Mouse (Mus musculus): ENCODE measurements around the gene Nkd1. TPM values are rescaled to one million over a fixed set of nuclear protein-coding genes. Genes with fewer than 3 reads are reported as not detected.

Nkd1 gene
- total RNA-seq, 2 experiments from 2014 or later, result 8.8 to 10.1 TPM

GRCm38 (mm10) chr8:88522433-88523030 is 1.4 kb downstream of the Nkd1 start:
- no peak for DNase-seq (ENCODE audit: low spot score in 2 of 2)
- TF ChIP-seq CTCF (conservative IDR thresholded peaks at IDR 0.05), result no peak
- Histone ChIP-seq H3K27ac (no peak overlapping the region; the same call in 1 of the 2 replicates), H3K4me3 (peak overlapping the region; percentile 74)

DNA sequence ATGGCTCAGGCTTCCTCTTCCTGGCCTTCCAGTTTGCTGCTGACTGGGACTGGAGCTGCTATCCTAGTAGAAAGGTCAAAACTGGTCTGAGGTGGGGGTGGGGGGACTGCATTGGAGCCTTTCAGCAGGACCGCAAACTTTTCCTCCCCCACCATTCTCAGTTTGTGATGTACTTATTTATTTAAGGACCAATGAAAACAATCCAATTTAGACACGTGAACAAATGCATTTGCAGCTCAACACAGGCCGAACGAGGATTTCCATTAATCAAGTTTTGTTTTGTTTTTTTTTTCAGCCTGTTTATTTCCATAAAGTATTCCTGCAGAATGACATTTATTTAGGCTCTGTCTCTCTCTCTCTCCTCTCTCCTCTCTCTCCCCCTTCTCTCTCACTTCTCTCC is 2.5 kb downstream of the Nkd1 start:
- no peak for TF ChIP-seq CTCF (conservative IDR thresholded peaks at IDR 0.05)
- Histone ChIP-seq H3K4me3 (no peak overlapping the region), H3K27ac (no peak overlapping the region)
- DNase-seq (ENCODE audit: low spot score in 2 of 2), result no peak

DNA sequence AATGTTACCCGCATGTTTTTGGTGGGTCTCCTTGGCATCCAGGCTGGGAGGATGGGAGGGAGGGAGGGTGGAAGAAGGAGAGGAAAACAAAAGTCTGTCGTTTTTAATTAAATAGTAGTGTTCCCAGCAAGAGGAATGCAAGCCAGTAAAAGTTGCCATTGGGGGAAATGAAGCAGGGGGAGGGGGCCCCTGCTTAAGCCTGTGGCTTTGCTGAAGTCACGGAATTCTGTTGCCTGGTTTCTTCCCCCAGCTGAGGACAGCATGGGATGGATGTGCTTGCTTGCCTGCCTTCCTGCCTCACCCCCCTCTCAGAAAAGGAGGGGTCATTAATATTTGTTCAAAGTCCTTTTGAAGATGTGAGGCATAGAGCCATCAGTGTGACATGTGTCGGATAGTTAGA is 3.0 kb downstream of the Nkd1 start:
- H3K27ac ChIP-seq, result no peak overlapping the region
- H3K4me3 ChIP-seq, result no peak overlapping the region
- no peak for TF ChIP-seq CTCF (conservative IDR thresholded peaks at IDR 0.05)
- DNase-seq (ENCODE audit: low spot score in 2 of 2), result no peak

DNA sequence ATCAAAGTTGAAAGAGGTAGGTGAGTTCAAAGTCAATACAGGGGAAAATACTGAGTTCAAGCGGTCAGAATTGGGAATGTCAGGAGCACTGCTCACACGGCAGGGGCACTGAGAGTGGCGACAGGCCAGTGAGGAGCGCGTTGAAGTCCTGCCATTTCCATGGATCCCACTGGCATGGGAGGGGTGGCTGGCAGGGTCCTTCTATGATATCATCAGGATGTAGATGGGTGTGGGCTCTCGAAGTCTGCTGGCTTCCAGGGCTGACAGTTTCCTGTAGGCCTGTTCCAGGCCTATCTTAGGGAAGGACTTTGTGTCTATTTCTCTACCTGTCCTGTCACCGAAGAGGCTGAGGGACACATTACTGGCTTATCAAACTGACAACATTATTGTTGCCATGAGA is 3.7 kb downstream of the Nkd1 start:
- Histone ChIP-seq H3K27ac (no peak overlapping the region), H3K4me3 (no peak overlapping the region)
- no peak for DNase-seq (ENCODE audit: low spot score in 2 of 2)
- TF ChIP-seq CTCF (conservative IDR thresholded peaks at IDR 0.05), result no peak; the same call in 1 of the 2 replicates

- DNase-seq (ENCODE audit: low spot score in 2 of 2), result no peak
- TF ChIP-seq CTCF (conservative IDR thresholded peaks at IDR 0.05), result no peak
Measured at GRCm38 (mm10) chr8:88526296-88526695, 5.1 kb downstream of the Nkd1 start.

DNA sequence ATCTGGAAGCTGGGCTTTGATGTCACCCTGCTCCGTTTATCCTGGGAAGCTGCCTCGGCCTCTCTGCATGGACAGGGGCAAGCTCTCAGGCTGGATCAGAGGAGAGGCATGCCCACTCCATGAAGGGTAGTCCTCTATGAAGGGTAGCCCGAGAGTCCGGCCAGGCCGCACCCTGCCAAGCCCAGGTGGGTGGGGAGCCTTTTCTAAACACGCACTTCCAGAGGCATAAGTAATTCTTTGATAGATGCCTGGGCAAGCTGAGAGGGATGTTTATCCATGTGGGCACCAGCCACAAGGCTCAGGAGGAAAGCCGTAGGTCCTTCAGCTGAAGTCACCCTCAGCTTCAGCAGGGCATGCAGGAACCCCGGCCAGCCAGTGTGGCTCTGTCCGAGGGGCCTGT is 7.0 kb downstream of the Nkd1 start:
- Histone ChIP-seq H3K4me3 (no peak overlapping the region), H3K27ac (no peak overlapping the region)
- DNase-seq (ENCODE audit: low spot score in 2 of 2), result no peak
- TF ChIP-seq CTCF (conservative IDR thresholded peaks at IDR 0.05), result no peak

More at GRCm38 (mm10) chr8:88526296-88526695, 5.1 kb downstream of the Nkd1 start:
- Histone ChIP-seq H3K27ac (no peak overlapping the region), H3K4me3 (no peak overlapping the region)

- no peak overlapping the region for H3K4me3 ChIP-seq
- H3K27ac ChIP-seq, result no peak overlapping the region
- peak; percentile 54 for TF ChIP-seq CTCF (conservative IDR thresholded peaks at IDR 0.05)
- DNase-seq (ENCODE audit: low spot score in 2 of 2), result no peak
Measured at GRCm38 (mm10) chr8:88529798-88530197, 8.6 kb downstream of the Nkd1 start.

DNA sequence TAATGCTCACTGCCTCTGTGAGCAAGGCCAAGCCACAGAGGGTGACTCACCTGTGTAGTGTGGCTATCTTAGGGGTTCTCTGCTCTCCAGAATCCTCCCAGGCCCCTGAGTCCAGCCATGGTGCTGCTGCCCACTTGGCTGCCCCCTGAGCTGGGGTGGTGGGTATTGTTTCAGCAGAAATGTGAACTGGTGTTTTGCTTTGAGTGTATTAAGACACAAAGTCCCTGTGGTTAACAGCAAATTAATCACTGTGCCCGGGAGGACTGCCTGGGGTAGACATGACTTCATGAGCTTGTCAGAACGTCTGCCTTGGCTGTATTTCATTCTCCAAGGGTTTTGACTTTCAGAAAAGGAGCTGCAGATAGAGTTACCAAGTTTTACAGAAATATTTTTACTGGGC is 15.9 kb downstream of the Nkd1 start:
- Histone ChIP-seq H3K27ac (no peak overlapping the region), H3K4me3 (no peak overlapping the region)
- no peak for DNase-seq (ENCODE audit: low spot score in 2 of 2)
- no peak for TF ChIP-seq CTCF (conservative IDR thresholded peaks at IDR 0.05)

DNA sequence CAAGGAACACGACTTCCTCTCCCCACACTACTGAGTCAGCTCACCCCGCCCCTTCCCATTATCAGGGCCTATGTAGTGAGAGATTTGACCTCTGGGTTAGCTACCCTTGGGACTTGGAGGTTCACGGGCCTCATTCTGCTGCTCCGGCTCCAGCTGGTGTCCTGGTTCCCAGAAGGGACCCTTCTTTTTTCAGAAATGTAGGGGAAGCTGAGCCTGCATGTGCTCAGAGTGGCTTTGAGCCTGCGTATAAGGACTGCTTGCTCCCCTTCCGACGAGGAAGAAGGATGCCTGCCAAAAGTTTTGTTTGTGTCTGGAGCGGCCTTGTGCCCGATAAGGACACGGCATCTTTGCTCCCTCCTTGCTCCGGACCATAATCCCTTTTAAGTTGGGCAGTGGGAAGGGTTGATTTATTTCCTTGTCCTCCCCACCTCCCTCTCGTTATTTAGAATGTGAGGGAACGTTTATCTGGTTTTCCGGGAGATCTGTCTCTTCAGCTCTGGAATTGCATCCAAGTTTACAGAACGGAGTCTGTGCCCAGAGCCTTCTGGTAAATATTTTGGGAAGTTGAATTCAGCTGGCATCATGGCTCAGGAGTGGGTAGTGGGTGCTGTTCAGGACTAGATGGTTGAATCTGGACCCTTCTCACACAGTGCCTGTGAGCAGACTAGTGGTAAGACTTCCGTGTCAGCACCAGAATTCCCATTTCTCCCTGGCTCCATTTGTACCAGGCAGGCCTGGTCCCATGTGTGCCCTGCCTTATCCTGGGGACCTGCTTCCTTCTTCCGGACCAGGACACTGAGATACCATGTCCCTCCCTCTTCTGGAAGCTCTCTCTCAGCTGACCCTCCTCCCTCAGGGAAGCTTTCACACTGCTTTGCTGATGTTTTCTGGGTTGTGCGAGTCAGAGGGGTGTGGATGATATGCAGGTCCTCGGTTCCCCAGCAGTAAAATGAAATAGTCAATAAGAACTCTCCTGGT is 17.1 kb downstream of the Nkd1 start:
- no peak overlapping the region for H3K27ac ChIP-seq
- DNase-seq (ENCODE audit: low spot score in 2 of 2), result peak in 1 of 2 experiments; percentile 49
- no peak overlapping the region for H3K4me3 ChIP-seq
- no peak for TF ChIP-seq CTCF (conservative IDR thresholded peaks at IDR 0.05)

DNA sequence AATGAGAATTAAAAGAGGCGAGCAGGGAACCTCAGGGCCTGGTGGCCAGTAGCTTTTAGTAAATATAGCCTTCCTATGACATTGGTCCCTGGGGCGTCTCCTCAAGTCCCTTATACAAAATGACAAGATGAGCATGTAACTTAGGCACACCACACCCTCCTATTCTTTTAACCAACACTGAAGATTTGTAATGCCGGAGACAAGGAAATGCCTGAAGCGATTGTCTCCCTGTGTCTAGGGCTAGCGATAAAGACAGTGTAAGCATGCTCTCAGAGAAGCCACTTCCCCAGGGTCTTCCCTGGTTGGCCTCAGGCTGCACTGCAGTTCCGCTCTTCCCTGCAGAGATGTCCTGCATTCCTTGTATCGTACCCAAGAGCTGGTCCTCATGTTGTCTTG is 17.8 kb downstream of the Nkd1 start:
- DNase-seq (ENCODE audit: low spot score in 2 of 2), result no peak
- no peak overlapping the region for H3K27ac ChIP-seq
- TF ChIP-seq CTCF (conservative IDR thresholded peaks at IDR 0.05), result no peak
- H3K4me3 ChIP-seq, result no peak overlapping the region

DNA sequence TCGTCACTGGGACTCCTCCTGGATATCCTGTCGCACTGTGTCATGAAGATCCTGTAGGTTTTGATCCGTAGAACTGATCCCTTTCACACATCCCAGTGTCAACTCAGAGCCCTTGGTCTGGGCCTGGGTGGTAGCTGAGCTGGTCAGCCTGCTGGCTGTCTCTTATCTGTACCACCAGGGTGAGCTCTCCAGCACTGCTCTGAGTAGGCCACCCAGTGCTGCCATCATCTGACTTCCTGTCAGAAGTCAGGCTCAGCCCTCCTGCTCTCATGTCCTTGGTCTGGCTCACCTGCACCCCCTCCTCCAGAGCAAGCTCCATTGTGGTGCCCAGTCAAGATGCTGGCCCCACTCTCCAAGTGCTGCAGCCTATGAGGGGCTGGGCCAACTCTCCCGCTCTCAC is 18.8 kb downstream of the Nkd1 start:
- DNase-seq (ENCODE audit: low spot score in 2 of 2), result no peak
- peak; percentile 51 for TF ChIP-seq CTCF (conservative IDR thresholded peaks at IDR 0.05)
- Histone ChIP-seq H3K27ac (no peak overlapping the region), H3K4me3 (no peak overlapping the region)

- DNase-seq (ENCODE audit: low spot score in 2 of 2), result no peak
Measured at GRCm38 (mm10) chr8:88542596-88543213, 21.6 kb downstream of the Nkd1 start.

GRCm38 (mm10) chr8:88544677-88545076 is 23.5 kb downstream of the Nkd1 start:
- no peak for DNase-seq (ENCODE audit: low spot score in 2 of 2)

More at GRCm38 (mm10) chr8:88542596-88543213, 21.6 kb downstream of the Nkd1 start:
- Histone ChIP-seq H3K27ac (no peak overlapping the region), H3K4me3 (no peak overlapping the region)
- no peak for TF ChIP-seq CTCF (conservative IDR thresholded peaks at IDR 0.05)

More at GRCm38 (mm10) chr8:88544677-88545076, 23.5 kb downstream of the Nkd1 start:
- no peak for TF ChIP-seq CTCF (conservative IDR thresholded peaks at IDR 0.05)
- Histone ChIP-seq H3K27ac (no peak overlapping the region), H3K4me3 (no peak overlapping the region)
